Mouse (Mus musculus) T-helper 17 cell (primary cell): ENCODE results near the gene Dnmbp.

Source experiments
- in situ Hi-C, 2 experiments: fragments of 300-600 bp; cut with MboI, MseI; formaldehyde crosslinking; loops; 1 replicate in 1 of 2; 2 replicates in 1 of 2; pipeline ENCODE4 v1.15.1; 2025; ENCODE audit warnings: high pct_unique_total_duplicates in 2 of 2

The Dnmbp gene

GRCm38 (mm10) chr19:43914986-43915385, 25.0 kb downstream of the Dnmbp start:
- in situ Hi-C loops, result no loop called here

GRCm38 (mm10) chr19:43912775-43913486, 27.1 kb downstream of the Dnmbp start:
- in situ Hi-C loops, result no loop called here

GRCm38 (mm10) chr19:43906492-43906891, 33.5 kb downstream of the Dnmbp start:
- in situ Hi-C loops, result no loop called here

GRCm38 (mm10) chr19:43905985-43906384, 34.0 kb downstream of the Dnmbp start:
- in situ Hi-C loops, result no loop called here

- in situ Hi-C loops, result no loop called here
These were observed 34.9 kb downstream of the Dnmbp start for GRCm38 (mm10) chr19:43905136-43905535.

GRCm38 (mm10) chr19:43904327-43904726, 35.7 kb downstream of the Dnmbp start:
- in situ Hi-C loops, result no loop called here

- in situ Hi-C loops, result no loop called here
These were observed 37.1 kb downstream of the Dnmbp start for GRCm38 (mm10) chr19:43902887-43903286.

- in situ Hi-C loops, result no loop called here
These were observed 39.3 kb downstream of the Dnmbp start for GRCm38 (mm10) chr19:43900690-43901089.

GRCm38 (mm10) chr19:43898547-43898946, 41.4 kb downstream of the Dnmbp start:
- in situ Hi-C loops, result loop anchor here in 1 of 2 experiments (10.0 kb wide), 1 partner anchor 1944 kb away; no protein-coding TSS in a partner anchor

GRCm38 (mm10) chr19:43896441-43896840, 43.5 kb downstream of the Dnmbp start:
- in situ Hi-C loops, result loop anchor here in 1 of 2 experiments (10.0 kb wide), 1 partner anchor 1942 kb away; no protein-coding TSS in a partner anchor

- in situ Hi-C loops, result loop anchor here in 1 of 2 experiments (10.0 kb wide), 1 partner anchor 1941 kb away; no protein-coding TSS in a partner anchor
These were observed 44.0 kb downstream of the Dnmbp start for GRCm38 (mm10) chr19:43895951-43896350.

- in situ Hi-C loops, result loop anchor here in 1 of 2 experiments (10.0 kb wide), 1 partner anchor 1940 kb away; no protein-coding TSS in a partner anchor
These were observed 45.2 kb downstream of the Dnmbp start for GRCm38 (mm10) chr19:43894821-43895220.

- in situ Hi-C loops, result loop anchor here in 1 of 2 experiments (10.0 kb wide), 1 partner anchor 1939 kb away; no protein-coding TSS in a partner anchor
These were observed 45.9 kb downstream of the Dnmbp start for GRCm38 (mm10) chr19:43894070-43894469.

- in situ Hi-C loops, result loop anchor here in 1 of 2 experiments (10.0 kb wide), 1 partner anchor 1936 kb away; no protein-coding TSS in a partner anchor
These were observed 49.5 kb downstream of the Dnmbp start for GRCm38 (mm10) chr19:43890487-43890886.

GRCm38 (mm10) chr19:43887725-43888124, 52.3 kb downstream of the Dnmbp start:
- in situ Hi-C loops, result no loop called here

- in situ Hi-C loops, result no loop called here
These were observed 52.7 kb downstream of the Dnmbp start for GRCm38 (mm10) chr19:43887242-43887641.

- in situ Hi-C loops, result no loop called here
These were observed 53.5 kb downstream of the Dnmbp start for GRCm38 (mm10) chr19:43886371-43887099.

GRCm38 (mm10) chr19:43884668-43885498, 55.1 kb downstream of the Dnmbp start:
- in situ Hi-C loops, result no loop called here

GRCm38 (mm10) chr19:43882895-43883573, 57.0 kb downstream of the Dnmbp start:
- in situ Hi-C loops, result no loop called here

- in situ Hi-C loops, result no loop called here
These were observed 58.4 kb downstream of the Dnmbp start for GRCm38 (mm10) chr19:43881615-43882014.

- in situ Hi-C loops, result no loop called here
These were observed 59.6 kb downstream of the Dnmbp start for GRCm38 (mm10) chr19:43880420-43880819.
